7 mouse cellular contexts compared by ENCODE assay signal in genomic region chr10:77258704-77259621, GRCm38 (mm10). TPM values are rescaled to one million over a fixed set of nuclear protein-coding genes. Genes with fewer than 3 reads are reported as not detected.
DNase-seq lines count a peak whose midpoint lies in the region; ATAC-seq lines count a peak whose summit lies in the region.

Pofut2 (plus strand) TSS chr10:77259218.

- H3K4me3 ChIP-seq in embryonic facial prominence, embryonic 12.5 days: peak within 1 kb of the TSS; percentile 97
- H3K4me3 ChIP-seq in limb, embryonic 11.5 days (ENCODE audit: low read depth, low read length): peak within 1 kb of the TSS; percentile 90
- peak within 1 kb of the TSS; percentile 83 for H3K4me3 ChIP-seq in midbrain, embryonic 14.5 days (replicated peaks; ENCODE audit: low read depth, low read length)

- DNase-seq in adrenal gland, postnatal 25 days: peak; percentile 95
- DNase-seq in heart, adult 11 months: peak; percentile 99
- peak; percentile 94 for DNase-seq in kidney, adult 18-20 months
- DNase-seq in limb, embryonic 11.5 days (ENCODE audit: low spot score): peak; percentile 98
- DNase-seq in midbrain, embryonic 14.5 days: peak; percentile 99
- DNase-seq in spleen, adult 18-20 months: peak; percentile 91 to 94

- H3K27me3 ChIP-seq in embryonic facial prominence, embryonic 12.5 days: no peaks in the 10 kb centered on the region
- no peaks in the 10 kb centered on the region for H3K27me3 ChIP-seq in limb, embryonic 11.5 days (ENCODE audit: control insufficient read depth, insufficient read depth, low read length)
- H3K27me3 ChIP-seq in midbrain, embryonic 14.5 days (ENCODE audit: control insufficient read depth, insufficient read depth, low read length): no peaks in the 10 kb centered on the region

- H3K4me2 ChIP-seq in embryonic facial prominence, embryonic 12.5 days (replicated peaks): peak within 1 kb of the TSS; percentile 77
- H3K4me2 ChIP-seq in limb, embryonic 11.5 days (ENCODE audit: low read depth, severe bottlenecking): peak within 1 kb of the TSS; percentile 74
- peak within 1 kb of the TSS; percentile 89 for H3K4me2 ChIP-seq in midbrain, embryonic 14.5 days (ENCODE audit: low read length)

- peak; percentile 95 for ATAC-seq in embryonic facial prominence, embryonic 12.5 days (ENCODE audit: insufficient number of reproducible peaks, insufficient read depth, low FRiP score, low TSS enrichment)
- peak; percentile 98 for ATAC-seq in limb, embryonic 11.5 days (ENCODE audit: insufficient number of reproducible peaks, low FRiP score, low TSS enrichment, low read depth)
- peak; percentile 98 for ATAC-seq in midbrain, embryonic 14.5 days (ENCODE audit: low FRiP score, low TSS enrichment)

- H3K4me1 ChIP-seq in embryonic facial prominence, embryonic 12.5 days: peaks cover 6% of the 10 kb centered on the region
- 0 out of 2 replicates have a peak, but pooled peaks cover 3% of the 10 kb centered on the region for H3K4me1 ChIP-seq in limb, embryonic 11.5 days (ENCODE audit: control insufficient read depth, insufficient read depth, low read length)
- H3K4me1 ChIP-seq in midbrain, embryonic 14.5 days (ENCODE audit: control insufficient read depth, insufficient read depth, low read length): 0 out of 2 replicates have a peak, but pooled peaks cover 10% of the 10 kb centered on the region

- no peaks in the 10 kb centered on the region for H3K9me3 ChIP-seq in embryonic facial prominence, embryonic 12.5 days
- no peaks in the 10 kb centered on the region for H3K9me3 ChIP-seq in limb, embryonic 11.5 days (ENCODE audit: control insufficient read depth, low read length)
- no peaks in the 10 kb centered on the region for H3K9me3 ChIP-seq in midbrain, embryonic 14.5 days (ENCODE audit: control insufficient read depth, low read length)

- H3K9ac ChIP-seq in embryonic facial prominence, embryonic 12.5 days: peak within 1 kb of the TSS; percentile 92
- peak within 1 kb of the TSS; percentile 82 for H3K9ac ChIP-seq in limb, embryonic 11.5 days (ENCODE audit: low read length)
- peak within 1 kb of the TSS; percentile 75 for H3K9ac ChIP-seq in midbrain, embryonic 14.5 days (replicated peaks; ENCODE audit: low read length)

- WGBS in embryonic facial prominence, embryonic 12.5 days: under 1% methylated on average over 81 of the region's 81 CpGs
- under 1% methylated on average over 81 of the region's 81 CpGs for WGBS in limb, embryonic 11.5 days
- WGBS in midbrain, embryonic 14.5 days: under 1% methylated on average over 81 of the region's 81 CpGs

- peaks cover 32% of the 10 kb centered on the region for H3K36me3 ChIP-seq in embryonic facial prominence, embryonic 12.5 days
- peaks cover 12% of the 10 kb centered on the region for H3K36me3 ChIP-seq in limb, embryonic 11.5 days (ENCODE audit: control insufficient read depth, insufficient read depth, low read length)
- peaks cover 28% of the 10 kb centered on the region for H3K36me3 ChIP-seq in midbrain, embryonic 14.5 days (ENCODE audit: control insufficient read depth, insufficient read depth, low read length)

- peak within 1 kb of the TSS; percentile 86 for H3K27ac ChIP-seq in embryonic facial prominence, embryonic 12.5 days
- peak within 1 kb of the TSS; percentile 75 for H3K27ac ChIP-seq in limb, embryonic 11.5 days (replicated peaks; ENCODE audit: low read depth, low read length)
- H3K27ac ChIP-seq in midbrain, embryonic 14.5 days (replicated peaks; ENCODE audit: low read depth, low read length): peak within 1 kb of the TSS; percentile 87

RNA-seq across cellular contexts. Expression of gene Pofut2, which starts in this region (rescaled TPM):
- total RNA-seq in adrenal gland, postnatal 25 days (2021): 69.1 and 75.7 TPM in 2 replicates
- 109 and 111 TPM in 2 replicates for polyA plus RNA-seq in embryonic facial prominence, embryonic 12.5 days (2016; fragmentation: Nextera tagmentation; extraction: Ambion mirVana)
- 77.6 and 83.9 TPM in 2 replicates for polyA plus RNA-seq in limb, embryonic 11.5 days (2014; fragmentation: Nextera tagmentation; extraction: Ambion mirVana)
- 43.4 and 52.0 TPM in 2 replicates for polyA plus RNA-seq in midbrain, embryonic 14.5 days (2014; fragmentation: Nextera tagmentation; extraction: Ambion mirVana)

Comparison
In these comparisons a context has a peak if more than half of its experiments do, and no peak if none do; other contexts are left out.
1. Peak in every context shown above with its lines: DNase-seq, ATAC-seq, H3K4me3 ChIP-seq and H3K27ac ChIP-seq.